Mouse (Mus musculus): ENCODE measurements at regions not wholly inside any gene's neighbourhood (a gene's known extent, or its start where the extent isn't known, plus 50 kb on each side); places are given as distances from the start of the nearest gene placed in this dataset.

DNA sequence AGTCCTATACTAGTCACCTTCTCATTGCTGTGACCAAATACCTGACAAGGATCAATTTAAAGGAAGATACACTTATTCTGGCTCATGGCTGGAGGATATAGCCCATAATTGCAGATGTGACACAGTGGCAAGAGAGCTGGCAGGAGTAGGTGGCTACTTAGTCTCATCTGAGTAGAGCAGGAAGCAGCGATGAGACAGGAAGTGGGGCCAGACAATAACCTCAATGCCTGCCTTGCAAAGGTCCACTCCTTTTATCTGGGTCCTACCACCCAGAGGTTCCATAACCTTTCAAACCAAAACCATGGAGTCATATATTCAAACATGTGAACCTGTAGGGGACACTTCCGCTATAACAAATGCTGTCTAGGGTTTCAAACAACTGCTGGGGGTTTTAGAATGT lies 199.7 kb downstream of the Ly86 start:
- Histone ChIP-seq H3K4me1 (replicated peaks; ENCODE audit: control insufficient read depth, insufficient read depth, low read length) (no peaks in the 10 kb centered on the region), H3K27ac (ENCODE audit: low read depth, low read length) (no peak overlapping the region), H3K9me3 (ENCODE audit: control insufficient read depth, low read length) (no peaks in the 10 kb centered on the region), H3K4me3 (ENCODE audit: low read depth, low read length) (no peak overlapping the region), H3K4me2 (ENCODE audit: low read depth, low read length, severe bottlenecking) (no peak overlapping the region), H3K9ac (ENCODE audit: low read length) (no peak overlapping the region), H3K36me3 (ENCODE audit: control insufficient read depth, insufficient read depth, low read length) (no peaks in the 10 kb centered on the region), H3K27me3 (ENCODE audit: control insufficient read depth, insufficient read depth, low read length) (no peaks in the 10 kb centered on the region)
- DNase-seq (ENCODE audit: low spot score) (no peak), ATAC-seq (replicated peaks; ENCODE audit: low FRiP score) (no peak)
- 83% methylated on average over 2 of the region's 2 CpGs for WGBS

DNA sequence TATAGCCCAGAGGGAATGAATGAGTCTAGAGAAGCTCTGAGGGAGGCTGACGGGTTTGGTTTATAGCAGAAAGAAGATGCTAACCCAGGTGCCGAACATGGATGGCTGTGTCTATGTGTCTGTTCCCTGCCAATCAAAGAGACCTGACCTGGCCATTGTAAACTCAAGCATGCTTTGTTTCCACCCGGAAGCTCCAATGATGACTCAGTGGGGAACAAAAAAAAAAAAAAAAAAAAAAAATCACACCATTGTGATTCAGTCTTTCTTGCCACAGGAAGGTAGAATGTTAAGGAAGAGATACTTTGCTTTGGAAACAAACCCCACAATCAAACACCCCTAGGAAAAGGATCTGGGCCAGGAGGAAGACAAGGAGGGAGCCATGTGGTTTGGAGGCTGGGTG lies 201.5 kb downstream of the Ly86 start:
- H3K36me3 ChIP-seq (ENCODE audit: control insufficient read depth, insufficient read depth, low read length), result no peaks in the 10 kb centered on the region
- H3K27me3 ChIP-seq (ENCODE audit: control insufficient read depth, insufficient read depth, low read length), result no peaks in the 10 kb centered on the region
- H3K4me1 ChIP-seq (replicated peaks; ENCODE audit: control insufficient read depth, insufficient read depth, low read length), result no peaks in the 10 kb centered on the region
- no peak overlapping the region for H3K4me3 ChIP-seq (ENCODE audit: low read depth, low read length)
- no peak overlapping the region for H3K4me2 ChIP-seq (ENCODE audit: low read depth, low read length, severe bottlenecking)
- 82% methylated on average over 3 of the region's 3 CpGs for WGBS
- no peak overlapping the region for H3K9ac ChIP-seq (ENCODE audit: low read length)
- DNase-seq (ENCODE audit: low spot score) (no peak), ATAC-seq (replicated peaks; ENCODE audit: low FRiP score) (no peak)
- no peak overlapping the region for H3K27ac ChIP-seq (ENCODE audit: low read depth, low read length)
- H3K9me3 ChIP-seq (ENCODE audit: control insufficient read depth, low read length), result no peaks in the 10 kb centered on the region

DNA sequence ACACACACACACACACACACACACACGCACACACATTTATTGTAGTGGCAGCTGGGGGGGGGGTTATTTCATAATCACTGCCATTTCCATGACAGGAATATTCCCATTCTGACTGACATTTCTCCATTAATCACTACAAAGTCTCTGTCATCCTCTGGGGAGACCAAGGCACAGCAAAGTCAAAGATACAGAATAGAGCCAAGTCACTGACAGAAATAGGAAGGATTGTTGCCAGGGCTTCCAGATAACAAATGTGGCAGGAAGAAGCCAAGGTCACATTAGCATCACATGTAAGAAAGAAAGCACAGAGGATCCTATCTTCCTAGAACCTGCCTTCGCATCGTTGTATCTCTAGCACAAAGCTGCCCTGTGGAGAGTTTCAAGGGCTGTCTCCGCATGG lies 205.6 kb downstream of the Ly86 start:
- H3K9ac ChIP-seq (ENCODE audit: low read length), result no peak overlapping the region
- no peak overlapping the region for H3K4me3 ChIP-seq (ENCODE audit: low read depth, low read length)
- H3K27ac ChIP-seq (ENCODE audit: low read depth, low read length), result no peak overlapping the region
- H3K9me3 ChIP-seq (ENCODE audit: control insufficient read depth, low read length), result no peaks in the 10 kb centered on the region
- H3K27me3 ChIP-seq (ENCODE audit: control insufficient read depth, insufficient read depth, low read length), result no peaks in the 10 kb centered on the region
- WGBS, result 93% methylated on average over 4 of the region's 4 CpGs
- DNase-seq (ENCODE audit: low spot score), result no peak
- no peaks in the 10 kb centered on the region for H3K4me1 ChIP-seq (replicated peaks; ENCODE audit: control insufficient read depth, insufficient read depth, low read length)
- no peaks in the 10 kb centered on the region for H3K36me3 ChIP-seq (ENCODE audit: control insufficient read depth, insufficient read depth, low read length)
- no peak for ATAC-seq (replicated peaks; ENCODE audit: low FRiP score)
- H3K4me2 ChIP-seq (ENCODE audit: low read depth, low read length, severe bottlenecking), result no peak overlapping the region

DNA sequence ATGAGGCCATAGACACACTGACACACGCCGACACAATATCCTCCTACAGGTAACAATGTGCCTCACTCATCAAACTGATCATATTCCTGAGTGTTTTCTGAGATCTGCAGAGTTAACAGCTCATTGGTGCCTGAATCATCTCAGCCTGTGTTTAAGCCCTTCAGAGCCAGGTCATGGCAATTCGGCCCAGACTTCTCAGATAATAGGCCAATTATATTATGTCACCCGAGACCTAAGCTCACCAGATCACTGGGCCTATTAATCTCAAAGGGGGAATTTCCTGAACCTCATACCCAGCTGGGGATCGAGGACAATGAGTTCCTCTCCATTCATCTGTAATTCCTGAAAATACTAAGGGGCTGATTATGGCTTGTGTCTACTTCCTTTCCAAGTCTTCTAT lies 208.4 kb downstream of the Ly86 start:
- DNase-seq (ENCODE audit: low spot score), result no peak
- Histone ChIP-seq H3K9me3 (ENCODE audit: control insufficient read depth, low read length) (no peaks in the 10 kb centered on the region), H3K4me1 (replicated peaks; ENCODE audit: control insufficient read depth, insufficient read depth, low read length) (no peaks in the 10 kb centered on the region), H3K36me3 (ENCODE audit: control insufficient read depth, insufficient read depth, low read length) (no peaks in the 10 kb centered on the region), H3K4me3 (ENCODE audit: low read depth, low read length) (no peak overlapping the region), H3K27ac (ENCODE audit: low read depth, low read length) (no peak overlapping the region), H3K27me3 (ENCODE audit: control insufficient read depth, insufficient read depth, low read length) (no peaks in the 10 kb centered on the region), H3K4me2 (ENCODE audit: low read depth, low read length, severe bottlenecking) (no peak overlapping the region), H3K9ac (ENCODE audit: low read length) (no peak overlapping the region)
- 56% methylated on average over 5 of the region's 5 CpGs for WGBS
- no peak for ATAC-seq (replicated peaks; ENCODE audit: low FRiP score)

DNA sequence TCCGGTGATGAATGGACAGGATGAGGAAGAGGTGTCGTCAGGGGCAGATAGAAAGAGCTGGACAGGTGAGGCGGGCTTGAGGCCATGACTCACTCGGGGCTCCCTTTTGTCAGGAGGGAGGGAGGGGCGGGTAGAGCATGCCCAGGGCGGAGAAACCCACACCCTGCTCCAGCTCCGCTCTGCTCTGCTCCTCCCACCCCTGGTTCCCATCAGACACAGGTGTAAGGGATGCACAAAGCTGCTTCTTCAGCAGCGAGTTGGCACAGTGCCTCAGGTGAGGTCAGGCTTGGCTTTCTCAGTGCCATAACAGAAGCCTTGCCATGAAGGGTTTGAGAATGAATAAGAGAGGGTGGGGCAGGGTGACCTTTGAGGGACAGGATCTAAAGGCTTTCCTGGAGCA lies 212.2 kb downstream of the Ly86 start:
- H3K9ac ChIP-seq (ENCODE audit: low read length), result no peak overlapping the region
- no peak overlapping the region for H3K27ac ChIP-seq (ENCODE audit: low read depth, low read length)
- no peak overlapping the region for H3K4me2 ChIP-seq (ENCODE audit: low read depth, low read length, severe bottlenecking)
- no peak overlapping the region for H3K4me3 ChIP-seq (ENCODE audit: low read depth, low read length)
- ATAC-seq (replicated peaks; ENCODE audit: low FRiP score), result no peak
- no peaks in the 10 kb centered on the region for H3K36me3 ChIP-seq (ENCODE audit: control insufficient read depth, insufficient read depth, low read length)
- DNase-seq (ENCODE audit: low spot score), result no peak
- H3K9me3 ChIP-seq (ENCODE audit: control insufficient read depth, low read length), result no peaks in the 10 kb centered on the region
- H3K27me3 ChIP-seq (ENCODE audit: control insufficient read depth, insufficient read depth, low read length), result no peaks in the 10 kb centered on the region
- 80% methylated on average over 8 of the region's 8 CpGs for WGBS
- no peaks in the 10 kb centered on the region for H3K4me1 ChIP-seq (replicated peaks; ENCODE audit: control insufficient read depth, insufficient read depth, low read length)

DNA sequence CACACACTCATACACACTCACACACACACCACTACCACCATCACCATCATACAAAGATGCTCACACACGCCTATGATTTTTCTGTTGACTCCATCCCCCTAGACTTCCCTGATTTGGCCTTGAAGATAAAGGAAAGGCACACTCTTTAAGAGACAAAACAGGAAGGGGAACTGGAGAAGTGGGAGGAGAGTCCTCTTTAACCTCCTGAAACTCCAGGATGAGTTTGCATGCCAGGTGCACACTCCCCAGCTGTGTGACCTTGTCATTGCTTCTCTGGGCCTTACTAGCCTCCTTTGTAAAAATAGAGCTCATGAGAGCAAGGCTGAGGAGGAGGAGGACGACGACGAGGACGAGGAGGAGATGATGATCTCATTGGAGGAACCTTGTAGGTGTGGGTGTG lies 212.8 kb downstream of the Ly86 start:
- no peak for DNase-seq (ENCODE audit: low spot score)
- no peaks in the 10 kb centered on the region; the same call in 1 of the 2 replicates for H3K4me1 ChIP-seq (replicated peaks; ENCODE audit: control insufficient read depth, insufficient read depth, low read length)
- 79% methylated on average over 5 of the region's 5 CpGs for WGBS
- no peaks in the 10 kb centered on the region for H3K27me3 ChIP-seq (ENCODE audit: control insufficient read depth, insufficient read depth, low read length)
- H3K4me2 ChIP-seq (ENCODE audit: low read depth, low read length, severe bottlenecking), result no peak overlapping the region
- ATAC-seq (replicated peaks; ENCODE audit: low FRiP score), result no peak
- H3K9ac ChIP-seq (ENCODE audit: low read length), result no peak overlapping the region
- no peaks in the 10 kb centered on the region for H3K9me3 ChIP-seq (ENCODE audit: control insufficient read depth, low read length)
- no peak overlapping the region for H3K27ac ChIP-seq (ENCODE audit: low read depth, low read length)
- no peak overlapping the region for H3K4me3 ChIP-seq (ENCODE audit: low read depth, low read length)
- H3K36me3 ChIP-seq (ENCODE audit: control insufficient read depth, insufficient read depth, low read length), result no peaks in the 10 kb centered on the region

DNA sequence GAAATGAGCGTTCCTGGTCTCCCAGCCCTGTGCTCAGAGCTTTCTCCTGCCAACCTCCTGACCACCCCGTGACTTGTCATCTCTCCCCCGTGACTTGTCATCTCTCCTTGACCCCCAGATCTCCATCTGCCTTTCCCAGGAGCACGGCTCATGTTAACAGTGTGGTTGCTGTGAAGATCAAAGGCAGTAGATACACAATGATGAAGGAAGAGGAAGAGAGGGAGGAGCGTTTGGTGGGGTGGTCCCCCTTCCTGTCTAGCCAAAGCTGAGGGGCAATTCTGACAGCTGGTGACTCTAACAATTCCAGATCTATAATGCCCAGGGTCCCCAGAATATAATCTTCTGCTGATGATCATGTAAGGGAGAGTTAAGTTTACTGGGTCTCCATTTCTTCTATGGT lies 214.0 kb downstream of the Ly86 start:
- no peak for DNase-seq (ENCODE audit: low spot score)
- ATAC-seq (replicated peaks; ENCODE audit: low FRiP score), result no peak
- Histone ChIP-seq H3K36me3 (ENCODE audit: control insufficient read depth, insufficient read depth, low read length) (no peaks in the 10 kb centered on the region), H3K4me2 (ENCODE audit: low read depth, low read length, severe bottlenecking) (no peak overlapping the region), H3K27me3 (ENCODE audit: control insufficient read depth, insufficient read depth, low read length) (no peaks in the 10 kb centered on the region), H3K4me3 (ENCODE audit: low read depth, low read length) (no peak overlapping the region), H3K4me1 (replicated peaks; ENCODE audit: control insufficient read depth, insufficient read depth, low read length) (no peaks in the 10 kb centered on the region; the same call in 1 of the 2 replicates), H3K9me3 (ENCODE audit: control insufficient read depth, low read length) (no peaks in the 10 kb centered on the region), H3K27ac (ENCODE audit: low read depth, low read length) (no peak overlapping the region), H3K9ac (ENCODE audit: low read length) (no peak overlapping the region)
- 84% methylated on average over 5 of the region's 5 CpGs for WGBS

DNA sequence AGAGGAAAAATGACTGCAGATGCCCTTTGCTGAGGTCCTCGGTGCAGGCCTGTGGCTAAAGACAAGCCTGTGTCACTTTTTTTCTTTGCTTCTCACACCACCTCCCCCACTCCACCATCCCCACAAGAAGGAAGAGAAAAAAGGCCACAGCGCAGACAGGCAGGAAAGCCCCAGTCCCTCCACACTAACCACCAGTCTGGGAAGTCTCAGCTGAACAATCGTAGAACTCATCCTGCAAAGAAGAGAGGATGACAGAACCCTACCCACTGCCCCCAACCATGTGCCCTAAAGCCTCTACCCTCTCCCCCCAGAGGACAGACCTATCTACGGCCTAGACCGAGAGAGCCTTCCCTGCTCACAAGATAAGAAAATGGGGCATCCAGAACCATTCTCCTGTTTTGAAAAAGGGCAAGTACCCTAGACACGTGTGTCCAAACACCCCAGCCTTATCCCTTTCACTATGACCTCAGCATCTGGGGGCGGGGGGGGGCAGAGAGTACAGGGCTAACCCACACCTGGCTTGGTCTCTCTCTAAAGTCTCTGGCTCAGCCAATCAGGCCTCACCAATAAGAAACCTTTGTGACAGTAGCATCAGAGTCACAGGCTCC lies 214.8 kb downstream of the Ly86 start:
- WGBS, result 73% methylated on average over 7 of the region's 7 CpGs
- Histone ChIP-seq H3K9me3 (ENCODE audit: control insufficient read depth, low read length) (no peaks in the 10 kb centered on the region), H3K4me2 (ENCODE audit: low read depth, low read length, severe bottlenecking) (no peak overlapping the region), H3K36me3 (ENCODE audit: control insufficient read depth, insufficient read depth, low read length) (no peaks in the 10 kb centered on the region), H3K4me3 (ENCODE audit: low read depth, low read length) (no peak overlapping the region), H3K27ac (ENCODE audit: low read depth, low read length) (no peak overlapping the region), H3K27me3 (ENCODE audit: control insufficient read depth, insufficient read depth, low read length) (no peaks in the 10 kb centered on the region), H3K9ac (ENCODE audit: low read length) (no peak overlapping the region), H3K4me1 (replicated peaks; ENCODE audit: control insufficient read depth, insufficient read depth, low read length) (no peaks in the 10 kb centered on the region; the same call in 1 of the 2 replicates)
- ATAC-seq (replicated peaks; ENCODE audit: low FRiP score) (no peak), DNase-seq (ENCODE audit: low spot score) (no peak)

DNA sequence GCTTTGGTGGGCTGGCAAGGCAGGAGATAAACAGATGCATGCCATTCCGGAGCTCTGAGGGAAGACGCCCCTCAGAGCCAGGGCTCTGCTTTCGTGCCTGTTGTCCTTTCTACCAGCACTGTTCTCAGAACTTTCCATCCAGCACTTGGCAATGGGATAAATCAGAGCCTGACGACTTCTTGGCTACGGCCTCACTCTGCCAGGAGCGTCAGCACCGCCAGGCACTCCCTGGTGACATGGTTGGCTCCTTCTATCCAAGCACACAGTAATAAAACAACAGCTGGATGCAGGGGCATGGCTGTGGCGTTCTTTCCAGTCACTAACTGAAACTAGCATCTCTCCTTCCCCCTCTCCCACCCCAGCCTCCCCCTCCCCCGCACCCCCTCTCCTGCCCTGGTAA lies 215.4 kb downstream of the Ly86 start:
- Histone ChIP-seq H3K36me3 (ENCODE audit: control insufficient read depth, insufficient read depth, low read length) (no peaks in the 10 kb centered on the region), H3K27ac (ENCODE audit: low read depth, low read length) (no peak overlapping the region), H3K9ac (ENCODE audit: low read length) (no peak overlapping the region), H3K27me3 (ENCODE audit: control insufficient read depth, insufficient read depth, low read length) (no peaks in the 10 kb centered on the region), H3K4me3 (ENCODE audit: low read depth, low read length) (no peak overlapping the region), H3K4me2 (ENCODE audit: low read depth, low read length, severe bottlenecking) (no peak overlapping the region), H3K4me1 (replicated peaks; ENCODE audit: control insufficient read depth, insufficient read depth, low read length) (no peaks in the 10 kb centered on the region; the same call in 1 of the 2 replicates), H3K9me3 (ENCODE audit: control insufficient read depth, low read length) (no peaks in the 10 kb centered on the region)
- ATAC-seq (replicated peaks; ENCODE audit: low FRiP score) (no peak), DNase-seq (ENCODE audit: low spot score) (no peak)
- 59% methylated on average over 9 of the region's 9 CpGs for WGBS

Measured in forebrain, embryonic 11.5 days (tissue).